Mouse (Mus musculus) mouse embryonic stem cell (cell line): Measurements from ENCODE around the gene Scamp2.

Experiments
- in situ Hi-C, 2 experiments: fragments of 300-500 bp; cut with MboI; formaldehyde crosslinking; loops; 1 replicate in 1 of 2; 3 replicates in 1 of 2; pipeline ENCODE4 v1.14.3; 2019 to 2020; ENCODE audit warnings: low sequenced_read_pairs in 2 of 2, low pct_unique_long_range_greater_than_20kb in 1 of 2, mixed read lengths in 1 of 2; ENCODE audit not compliant: unreplicated experiment in 1 of 2

Gene Scamp2

DNA sequence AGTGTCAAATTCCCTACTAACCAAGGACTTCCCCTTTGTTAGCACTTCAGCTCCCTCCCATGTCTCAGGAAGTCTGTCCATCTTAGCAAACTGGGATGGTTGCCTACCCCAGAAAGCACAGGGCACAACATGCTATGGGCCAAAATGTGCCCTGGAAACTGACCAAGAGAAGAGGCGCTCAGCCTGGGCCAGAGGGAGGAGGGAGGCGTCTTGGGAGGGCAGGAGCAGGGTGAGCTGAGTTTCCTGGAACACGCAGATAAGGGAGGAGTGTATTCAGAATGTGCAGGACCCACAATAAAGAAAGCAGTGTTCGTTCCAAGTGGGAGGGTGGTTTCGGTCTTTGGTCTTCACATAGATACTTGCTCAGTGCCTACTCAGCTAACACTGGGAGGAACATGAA, 13.5 kb upstream of the Scamp2 start:
- in situ Hi-C loops = no loop called here

DNA sequence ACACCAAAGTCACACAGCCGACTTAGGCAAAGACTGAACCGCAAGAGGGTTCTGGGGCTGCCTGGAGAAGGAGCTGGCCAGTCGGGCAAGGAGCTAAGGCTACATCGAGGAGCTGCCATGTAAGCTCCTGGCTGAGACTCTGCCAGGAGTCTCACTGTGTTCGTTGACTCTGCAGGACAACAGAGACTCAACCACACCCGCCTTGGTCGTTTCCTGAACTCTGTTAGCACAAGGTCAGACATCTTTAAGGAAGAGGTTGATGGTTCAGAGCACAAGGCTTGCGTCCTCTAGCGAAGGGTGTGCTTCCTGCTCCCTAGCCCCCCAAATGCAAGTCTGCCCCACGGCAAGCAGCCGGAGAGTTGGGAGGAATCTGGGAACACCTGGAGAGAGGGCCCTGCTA, 12.9 kb upstream of the Scamp2 start:
- in situ Hi-C loops = no loop called here

DNA sequence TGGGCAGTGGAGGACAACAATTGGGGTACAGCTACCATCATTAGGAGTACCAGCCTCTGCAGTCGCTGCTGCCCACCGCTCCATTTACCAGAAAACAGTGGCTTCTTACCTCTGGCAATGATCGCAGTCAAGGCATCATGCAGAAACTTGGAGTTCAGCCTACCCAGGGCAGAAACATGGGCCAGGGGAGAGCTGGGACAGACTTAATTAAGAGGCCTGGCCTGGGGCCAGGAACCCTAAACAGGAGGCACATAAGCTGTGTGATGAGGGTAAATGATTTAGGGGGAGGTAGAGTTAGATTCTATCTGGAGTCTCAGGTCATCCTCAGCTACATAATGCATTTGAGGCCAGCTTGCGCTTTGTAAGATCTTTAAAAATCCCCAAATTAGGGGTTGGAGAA, 11.6 kb upstream of the Scamp2 start:
- in situ Hi-C loops = no loop called here

DNA sequence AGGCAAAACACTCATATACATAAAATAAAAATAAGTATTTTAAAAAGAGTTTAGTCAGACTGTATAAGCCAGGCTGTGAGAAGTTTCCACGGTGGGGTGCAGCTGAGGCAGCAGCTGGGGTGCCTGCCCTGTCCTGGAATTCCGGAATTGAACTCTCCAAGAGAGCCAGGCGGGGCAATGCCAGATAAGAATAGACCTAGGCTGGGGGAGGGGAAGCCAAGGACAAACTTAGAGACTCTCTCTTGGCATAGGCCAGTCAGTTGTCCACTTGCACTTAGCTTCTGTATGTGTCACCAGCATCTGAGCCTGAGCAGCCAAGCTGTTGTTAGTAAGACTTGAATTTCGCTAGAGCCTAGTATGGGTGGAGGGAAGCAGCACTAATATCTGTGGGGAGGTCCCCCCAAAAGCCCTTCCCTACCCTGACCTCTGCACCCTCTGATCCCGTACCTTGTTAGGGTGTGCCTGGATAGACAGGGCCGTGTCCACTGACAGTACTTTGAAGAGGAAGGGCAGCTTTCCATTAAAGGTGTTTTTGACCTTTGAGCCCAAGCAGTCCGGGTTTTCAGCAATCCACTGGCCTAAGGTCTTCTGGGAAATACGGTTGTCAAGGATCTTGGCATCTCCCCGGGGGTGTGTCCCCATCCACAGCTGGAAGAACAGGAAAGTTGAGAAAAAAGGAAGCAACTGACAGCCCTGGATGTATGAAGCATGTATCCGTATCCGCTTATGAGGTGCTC, 10.4 kb upstream of the Scamp2 start:
- in situ Hi-C loops = no loop called here

DNA sequence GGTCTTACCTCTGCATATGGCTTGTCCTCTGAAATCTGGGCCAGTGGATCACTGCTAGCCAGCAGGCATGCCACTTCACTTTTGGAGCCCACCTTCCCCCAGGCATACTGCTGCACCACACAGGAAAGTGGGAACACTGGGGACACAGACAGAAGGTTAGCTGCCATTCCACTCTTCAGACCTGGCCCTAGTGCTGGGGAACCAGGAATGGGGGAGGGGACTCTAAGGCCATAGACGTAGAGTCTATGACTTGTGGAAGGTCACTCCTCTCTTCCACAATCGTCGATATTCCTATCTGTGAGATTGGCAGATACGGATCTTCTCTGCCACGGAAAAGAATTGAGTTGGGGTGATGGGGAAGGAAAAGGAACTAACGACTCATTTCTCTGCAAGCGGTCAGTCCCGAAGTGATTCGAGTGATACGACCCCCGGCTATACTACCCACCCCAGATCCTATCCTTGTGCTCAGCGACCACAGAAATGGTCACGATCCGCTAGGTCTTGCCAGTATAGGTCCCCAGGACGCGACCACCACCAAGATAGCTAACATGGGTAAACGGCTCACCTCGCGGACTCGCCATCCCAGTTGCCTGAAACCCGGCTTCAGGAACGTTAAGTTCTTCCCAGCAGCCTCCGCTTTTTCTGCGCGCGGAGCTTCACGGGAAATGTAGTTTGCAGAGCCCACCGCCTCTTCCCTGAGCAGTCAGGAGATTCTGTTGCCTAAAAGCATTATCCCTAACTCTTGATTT, 8.4 kb upstream of the Scamp2 start, which contains the start of gene Mpi:
Mpi (minus strand) TSS at position 625 of the 749 bp plus-strand sequence.
- in situ Hi-C loops = no loop called here

DNA sequence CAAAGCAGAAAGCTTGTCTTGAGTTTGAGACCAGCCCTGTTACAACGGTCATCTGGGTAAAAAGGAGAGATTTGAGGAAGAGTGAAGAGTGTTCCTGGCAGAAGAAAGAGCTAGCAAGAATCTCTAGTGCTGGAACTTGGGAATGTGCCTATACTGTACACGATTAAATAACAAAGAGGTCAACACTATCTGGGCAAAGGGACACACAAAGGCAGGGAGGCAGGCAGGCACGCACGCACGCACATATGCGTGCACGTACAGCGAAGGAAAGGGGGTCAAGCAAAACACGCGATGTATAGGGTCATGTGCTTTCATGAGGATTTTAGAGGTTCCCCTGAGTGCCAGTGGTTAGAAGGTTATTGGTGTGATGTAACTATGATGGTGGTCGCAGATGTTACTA, 7.6 kb upstream of the Scamp2 start:
- in situ Hi-C loops = no loop called here

DNA sequence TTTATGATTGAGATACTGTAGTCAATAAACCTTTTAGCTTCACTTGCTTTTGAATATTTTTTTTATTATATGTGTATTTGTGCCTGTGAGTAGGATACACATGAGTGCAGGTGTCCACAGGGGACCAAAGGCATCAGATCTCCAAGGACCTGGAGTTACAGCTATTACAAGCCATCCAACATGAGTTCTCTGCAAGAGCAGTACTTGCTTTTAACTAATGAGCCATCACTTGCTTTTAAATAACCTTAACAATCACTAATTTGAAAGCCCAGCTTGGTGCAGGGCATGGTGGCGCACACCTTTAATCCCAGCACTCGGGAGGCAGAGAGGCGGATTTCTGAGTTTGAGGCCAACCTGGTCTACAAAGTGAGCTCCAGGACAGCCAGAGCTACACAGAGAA, 6.0 kb upstream of the Scamp2 start:
- in situ Hi-C loops = no loop called here

DNA sequence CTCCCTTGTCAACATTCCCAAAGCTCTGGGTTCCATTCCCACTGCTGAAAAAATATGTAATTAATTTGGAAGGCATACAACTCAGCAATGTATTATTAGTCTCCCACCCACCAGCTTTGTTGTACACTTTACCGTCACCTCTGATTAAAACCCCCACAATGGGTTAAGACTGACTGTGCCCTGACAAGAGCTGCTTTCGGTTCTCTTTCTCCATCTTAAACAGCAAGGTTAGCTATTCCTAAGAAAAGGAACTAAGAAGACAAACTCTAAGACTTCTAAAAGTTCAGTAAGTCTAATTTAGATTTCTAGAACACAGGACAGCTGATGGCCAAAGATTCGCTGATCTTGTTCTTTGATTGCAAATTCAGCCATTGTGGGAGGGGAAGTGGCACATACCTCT, 3.5 kb upstream of the Scamp2 start:
- in situ Hi-C loops = no loop called here

DNA sequence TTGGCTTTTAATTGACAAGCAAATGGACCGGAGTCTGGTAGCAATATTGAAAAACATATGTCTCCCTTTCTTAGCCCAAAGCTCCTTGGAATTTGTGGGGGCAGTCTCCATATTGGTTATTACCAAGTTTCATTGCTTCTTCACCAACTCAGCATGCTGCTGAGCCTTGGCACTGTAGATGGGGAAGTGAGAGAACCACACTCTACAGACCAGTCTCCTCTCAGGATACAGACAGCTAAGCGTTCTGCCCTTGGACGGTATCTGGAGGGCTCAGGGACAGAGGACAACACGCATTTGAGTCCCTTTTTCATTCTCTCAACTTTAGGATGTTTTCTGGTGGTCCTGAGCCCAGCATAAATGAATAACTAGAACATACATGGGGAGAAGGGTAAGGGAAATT, 2.1 kb upstream of the Scamp2 start:
- in situ Hi-C loops = no loop called here

DNA sequence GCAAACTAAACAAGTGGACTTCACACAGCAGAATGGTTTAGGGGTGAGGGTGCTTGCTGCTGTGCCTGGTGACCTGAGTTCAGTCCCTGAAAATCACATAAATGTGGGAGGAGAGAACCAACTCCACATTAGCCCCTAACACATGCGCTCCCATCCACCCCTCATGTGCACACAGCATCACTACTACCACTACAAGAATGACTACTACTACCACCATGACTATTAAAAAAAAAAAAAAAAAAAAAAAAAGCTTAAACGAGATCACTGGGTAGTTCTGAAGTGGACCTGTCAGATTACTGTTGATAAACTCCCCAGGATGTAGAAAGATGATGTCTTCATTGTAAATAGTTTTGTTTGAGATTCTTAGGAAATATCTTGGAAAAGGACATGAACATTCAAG, 1.2 kb upstream of the Scamp2 start:
- in situ Hi-C loops = no loop called here

DNA sequence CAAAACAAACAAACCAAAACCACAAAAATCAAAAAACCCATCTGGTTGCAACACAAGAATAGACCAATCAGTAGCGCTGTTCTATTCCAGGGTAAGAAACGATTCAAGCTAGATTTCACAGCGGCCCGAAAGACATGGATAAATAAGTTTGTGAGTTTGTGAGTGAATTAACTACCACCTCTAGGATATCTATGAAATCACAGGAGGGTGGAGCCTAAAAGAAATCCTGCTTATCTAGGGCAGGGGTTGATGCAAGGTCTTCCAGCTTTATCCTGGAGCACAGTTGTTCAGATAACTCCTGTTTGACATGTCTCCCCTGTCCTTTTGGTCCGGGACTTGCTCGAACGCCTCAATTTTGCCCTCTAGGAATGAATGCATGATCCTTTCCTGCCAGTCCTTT, 480 bp upstream of the Scamp2 start:
- in situ Hi-C loops = no loop called here

DNA sequence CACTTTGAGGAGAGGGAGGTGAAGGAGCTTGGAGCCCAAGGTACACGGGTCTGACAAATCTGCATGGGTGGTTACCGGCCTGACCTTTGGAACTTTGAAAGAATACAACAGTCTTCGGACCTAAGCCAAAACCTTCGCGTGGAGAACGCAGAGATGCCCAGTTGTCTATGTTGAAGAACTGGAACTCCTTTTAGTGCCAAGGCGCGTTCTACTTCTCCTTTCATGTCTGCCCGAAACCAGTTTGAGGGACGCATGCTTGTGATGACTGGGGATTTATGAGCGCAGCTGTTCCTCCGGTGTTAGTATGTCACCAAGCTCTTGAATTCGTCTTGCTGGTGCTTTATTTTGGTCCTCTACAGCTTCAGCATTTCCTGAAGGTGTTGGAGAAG, 962 bp downstream of the Scamp2 start:
- in situ Hi-C loops = no loop called here

DNA sequence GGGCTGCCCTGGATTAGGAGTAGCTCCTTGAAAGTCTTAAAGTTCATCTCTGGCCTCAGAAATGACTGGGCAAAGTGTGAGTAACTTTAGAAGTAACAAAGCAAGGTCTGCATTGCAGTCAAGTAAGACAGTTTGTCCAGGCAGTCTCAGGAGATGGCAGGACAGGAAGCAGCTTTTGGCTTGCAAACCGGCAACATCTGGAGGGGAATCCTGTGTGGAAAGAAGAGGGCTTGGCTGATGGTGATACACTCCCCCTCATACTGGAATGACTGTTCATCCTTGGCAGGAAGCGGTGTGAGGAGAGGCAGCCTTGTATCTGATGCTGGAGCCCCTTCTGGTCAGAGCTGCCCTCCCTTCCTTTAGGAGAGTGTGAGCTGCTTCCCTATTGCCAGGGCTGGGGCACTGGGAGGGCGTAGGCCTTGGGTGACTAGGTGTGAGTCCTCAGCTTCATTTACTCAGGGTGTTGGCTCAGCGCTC, 2.2 kb downstream of the Scamp2 start:
- in situ Hi-C loops = no loop called here

DNA sequence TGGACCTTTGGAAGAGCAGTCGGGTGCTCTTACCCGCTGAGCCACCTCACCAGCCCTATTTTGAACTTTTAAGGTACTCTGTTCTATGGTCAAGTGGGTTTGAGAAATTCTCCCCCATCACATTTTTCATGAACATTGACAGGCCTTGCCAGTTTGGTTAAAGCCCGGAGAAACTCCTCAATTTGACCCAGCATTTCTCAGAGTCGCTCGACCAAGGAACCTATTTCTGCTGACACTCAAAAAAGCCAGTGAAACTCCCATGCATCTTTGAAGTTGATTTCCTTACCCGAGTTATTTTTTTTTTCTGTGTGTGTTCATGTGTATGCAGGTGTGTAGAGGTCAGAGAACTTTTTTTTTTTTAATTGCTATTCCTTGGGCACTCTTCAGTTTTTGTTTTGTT, 3.9 kb downstream of the Scamp2 start:
- in situ Hi-C loops = no loop called here

DNA sequence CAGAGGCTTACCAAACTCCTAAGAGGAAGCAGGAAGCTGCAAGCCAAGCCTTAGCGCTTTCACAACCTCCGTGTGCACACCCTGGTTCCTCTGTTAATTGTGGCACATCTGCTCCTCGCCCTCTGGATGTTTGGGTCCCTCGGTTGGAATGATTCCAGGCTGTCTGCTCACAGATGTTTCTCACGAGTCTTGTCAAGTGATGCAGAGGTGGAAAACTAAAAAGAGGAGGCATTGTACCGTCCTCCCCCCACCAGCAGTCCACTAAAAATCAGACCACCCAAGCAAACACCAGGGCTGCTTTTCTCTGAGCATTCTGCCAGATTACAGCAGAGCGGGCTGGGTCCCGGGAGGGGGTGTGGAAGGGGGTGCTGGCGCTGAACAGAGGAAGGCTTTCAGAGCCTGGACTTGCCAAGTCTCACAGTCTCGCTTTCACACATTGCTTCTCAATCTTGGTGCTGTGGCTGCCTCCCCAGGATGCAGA, 5.0 kb downstream of the Scamp2 start:
- in situ Hi-C loops = no loop called here

DNA sequence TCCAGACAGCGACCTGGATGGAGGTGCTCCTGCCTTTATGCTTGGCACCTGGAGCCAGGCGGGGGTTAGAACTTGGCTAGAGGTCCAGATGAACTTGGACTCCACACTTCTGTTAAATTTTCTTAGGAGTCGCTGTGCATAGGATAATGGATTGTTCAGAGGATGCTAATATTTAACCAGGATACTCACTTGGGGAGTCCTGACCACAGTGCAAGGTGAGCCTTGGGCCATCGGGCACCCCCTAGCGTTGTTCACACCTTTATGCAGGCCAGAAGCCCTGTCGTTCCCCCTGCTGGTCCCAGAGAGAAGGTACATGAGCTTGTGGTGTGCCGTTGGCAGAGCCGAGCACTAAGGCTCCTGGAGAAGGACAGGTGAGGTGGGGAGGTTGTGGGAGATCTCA, 6.1 kb downstream of the Scamp2 start:
- in situ Hi-C loops = no loop called here

DNA sequence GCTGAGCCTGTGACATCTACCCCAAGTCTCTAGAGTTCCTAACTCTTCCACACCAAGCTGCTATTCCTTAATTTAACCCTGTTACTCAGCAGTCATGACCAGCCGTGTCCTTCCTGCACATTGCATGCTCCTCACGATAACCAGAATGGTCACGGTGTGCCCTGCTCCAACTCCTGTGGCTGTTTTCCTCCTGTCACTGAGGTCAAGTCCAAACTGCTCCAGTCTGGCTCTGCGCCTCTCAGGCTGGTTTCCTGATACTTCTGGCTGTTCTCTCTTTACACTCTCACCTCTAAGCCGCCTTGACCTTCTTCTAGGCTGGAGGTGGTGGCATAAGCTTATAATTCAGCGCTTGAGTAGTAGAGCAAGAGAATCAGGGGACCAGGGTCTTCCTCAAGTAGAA, 7.8 kb downstream of the Scamp2 start:
- in situ Hi-C loops = no loop called here

DNA sequence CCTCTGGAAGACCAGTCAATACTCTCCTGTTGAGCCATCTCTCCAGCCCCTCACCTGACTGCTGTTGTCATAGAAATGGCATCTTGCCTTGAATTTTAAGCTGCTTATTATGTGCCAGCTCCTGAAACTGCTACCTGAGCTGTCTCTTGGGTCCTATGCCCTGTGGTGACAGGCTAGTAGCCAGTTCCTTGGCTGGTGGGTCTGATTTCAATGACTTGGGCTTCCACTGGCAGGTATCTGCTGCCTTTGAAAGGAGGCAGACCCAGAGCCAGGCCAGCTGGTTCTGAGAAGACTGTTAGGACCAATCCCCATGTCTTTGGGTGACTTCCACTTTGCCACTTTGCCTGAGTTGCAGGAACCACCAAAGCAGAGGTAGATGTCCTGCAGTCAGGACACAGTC, 13.7 kb downstream of the Scamp2 start:
- in situ Hi-C loops = no loop called here

DNA sequence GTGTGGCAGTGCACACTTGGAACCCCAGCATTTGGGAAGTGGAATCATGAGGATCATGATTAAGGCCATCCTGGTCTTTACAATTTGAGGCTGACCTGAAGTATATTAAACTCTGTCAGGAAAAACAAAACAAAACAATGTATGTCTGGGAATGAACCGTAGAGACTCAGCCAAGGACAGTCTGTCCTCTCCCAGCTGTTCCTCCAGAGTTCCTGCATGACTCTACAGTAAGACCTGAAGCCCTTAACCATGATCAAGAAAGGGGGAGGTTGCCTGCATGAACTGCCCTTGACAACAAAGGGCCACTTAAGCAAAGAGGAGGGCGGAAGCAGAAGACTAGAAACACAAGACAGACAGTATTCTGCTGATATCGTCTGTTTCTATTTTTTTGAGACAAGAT, 14.8 kb downstream of the Scamp2 start:
- in situ Hi-C loops = no loop called here
